Mouse (Mus musculus): ENCODE data around the gene Prkcb. TPM values are rescaled to one million over a fixed set of nuclear protein-coding genes. Genes with fewer than 3 reads are reported as not detected.

Prkcb gene
- polyA plus RNA-seq, 1 experiment from 2014 or later: 8.8 TPM

DNA sequence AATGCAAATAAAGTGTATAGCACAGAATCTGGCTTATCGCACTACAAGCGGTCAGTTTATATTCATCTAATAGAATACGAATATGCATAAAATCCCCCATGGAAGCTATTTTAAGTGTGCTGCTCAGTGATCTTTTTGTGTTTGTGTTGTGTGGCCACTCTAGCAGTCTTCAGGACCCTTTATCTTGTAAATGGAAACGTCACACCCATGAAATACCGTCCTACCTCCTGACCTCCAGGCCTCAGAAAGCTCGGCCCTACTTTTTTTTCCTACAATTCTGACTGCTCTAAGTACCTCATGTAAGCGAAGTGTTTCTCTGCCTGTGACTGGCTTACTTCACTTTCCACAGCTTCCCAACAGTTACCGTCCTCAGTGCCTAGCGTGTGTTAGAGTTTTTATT is 9.0 kb upstream of the Prkcb start:
- 87% methylated on average over 9 of the region's 9 CpGs for WGBS
- Histone ChIP-seq H3K27ac (replicated peaks; ENCODE audit: low read depth, low read length) (no peak overlapping the region), H3K4me1 (ENCODE audit: control insufficient read depth, insufficient read depth, low read length) (no peaks in the 10 kb centered on the region), H3K4me3 (ENCODE audit: low read depth, low read length) (no peak overlapping the region), H3K4me2 (ENCODE audit: low read depth, low read length) (no peak overlapping the region), H3K9ac (ENCODE audit: low read depth, low read length) (no peak overlapping the region), H3K9me3 (ENCODE audit: control insufficient read depth, low read length) (no peaks in the 10 kb centered on the region), H3K27me3 (replicated peaks; ENCODE audit: control insufficient read depth, insufficient read depth, low read length) (no peaks in the 10 kb centered on the region), H3K36me3 (ENCODE audit: control insufficient read depth, insufficient read depth, low read length) (no peaks in the 10 kb centered on the region)
- DNase-seq (ENCODE audit: low spot score): no peak
- ATAC-seq (ENCODE audit: low read depth): no peak

- H3K4me2 ChIP-seq (ENCODE audit: low read depth, low read length): no peak overlapping the region
- no peak overlapping the region for H3K4me3 ChIP-seq (ENCODE audit: low read depth, low read length)
- no peak overlapping the region for H3K9ac ChIP-seq (ENCODE audit: low read depth, low read length)
- no peak overlapping the region for H3K27ac ChIP-seq (replicated peaks; ENCODE audit: low read depth, low read length)
- no peaks in the 10 kb centered on the region for H3K4me1 ChIP-seq (ENCODE audit: control insufficient read depth, insufficient read depth, low read length)
- 72% methylated on average over 2 of the region's 2 CpGs for WGBS
- H3K27me3 ChIP-seq (replicated peaks; ENCODE audit: control insufficient read depth, insufficient read depth, low read length): no peaks in the 10 kb centered on the region
- H3K9me3 ChIP-seq (ENCODE audit: control insufficient read depth, low read length): no peaks in the 10 kb centered on the region
- no peak for DNase-seq (ENCODE audit: low spot score)
- ATAC-seq (ENCODE audit: low read depth): no peak
- H3K36me3 ChIP-seq (ENCODE audit: control insufficient read depth, insufficient read depth, low read length): no peaks in the 10 kb centered on the region
Observed at GRCm38 (mm10) chr7:122280334-122280733, 8.2 kb upstream of the Prkcb start.

DNA sequence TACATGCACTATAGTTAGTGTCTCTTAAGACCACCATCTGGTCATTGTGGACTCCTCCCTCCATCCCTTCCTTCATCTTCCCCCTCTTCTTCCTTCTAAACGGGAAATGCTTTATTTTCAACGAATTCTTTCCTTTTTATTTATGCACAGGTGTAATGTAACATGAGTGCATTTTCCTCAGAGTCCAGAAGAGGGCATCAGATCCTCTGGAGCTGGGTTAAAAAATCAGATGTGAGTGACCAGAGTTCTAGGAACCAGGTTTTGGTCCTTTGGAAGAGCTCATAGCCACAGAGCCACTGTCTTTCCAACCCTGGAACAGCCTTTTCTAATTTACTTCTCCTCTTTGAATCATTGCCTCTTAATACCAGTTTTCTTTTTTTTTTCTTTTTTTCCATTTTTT is 6.0 kb upstream of the Prkcb start:
- Histone ChIP-seq H3K9ac (ENCODE audit: low read depth, low read length) (no peak overlapping the region), H3K4me2 (ENCODE audit: low read depth, low read length) (no peak overlapping the region), H3K27ac (replicated peaks; ENCODE audit: low read depth, low read length) (no peak overlapping the region), H3K4me3 (ENCODE audit: low read depth, low read length) (no peak overlapping the region), H3K9me3 (ENCODE audit: control insufficient read depth, low read length) (no peaks in the 10 kb centered on the region), H3K4me1 (ENCODE audit: control insufficient read depth, insufficient read depth, low read length) (no peaks in the 10 kb centered on the region), H3K36me3 (ENCODE audit: control insufficient read depth, insufficient read depth, low read length) (no peaks in the 10 kb centered on the region), H3K27me3 (replicated peaks; ENCODE audit: control insufficient read depth, insufficient read depth, low read length) (peaks cover 5% of the 10 kb centered on the region; the same call in 1 of the 2 replicates)
- 71% methylated on average over 2 of the region's 2 CpGs for WGBS
- no peak for ATAC-seq (ENCODE audit: low read depth)
- no peak for DNase-seq (ENCODE audit: low spot score)

GRCm38 (mm10) chr7:122287217-122287616 is 1.3 kb upstream of the Prkcb start:
- H3K4me3 ChIP-seq (ENCODE audit: low read depth, low read length): no peak overlapping the region

GRCm38 (mm10) chr7:122289243-122290111 is 926 bp downstream of the Prkcb start:
- Histone ChIP-seq H3K4me2 (ENCODE audit: low read depth, low read length) (peak overlapping the region; percentile 98), H3K27me3 (replicated peaks; ENCODE audit: control insufficient read depth, insufficient read depth, low read length) (peaks cover 39% of the 10 kb centered on the region), H3K36me3 (ENCODE audit: control insufficient read depth, insufficient read depth, low read length) (no peaks in the 10 kb centered on the region), H3K4me3 (ENCODE audit: low read depth, low read length) (peak overlapping the region; percentile 59), H3K9me3 (ENCODE audit: control insufficient read depth, low read length) (no peaks in the 10 kb centered on the region), H3K9ac (ENCODE audit: low read depth, low read length) (peak overlapping the region; percentile 56), H3K27ac (replicated peaks; ENCODE audit: low read depth, low read length) (no peak overlapping the region), H3K4me1 (ENCODE audit: control insufficient read depth, insufficient read depth, low read length) (peaks cover 6% of the 10 kb centered on the region)
- WGBS: under 1% methylated on average over 23 of the region's 66 CpGs
- DNase-seq (ENCODE audit: low spot score): no peak
- ATAC-seq (ENCODE audit: low read depth): peak; percentile 24

More at GRCm38 (mm10) chr7:122287217-122287616, 1.3 kb upstream of the Prkcb start:
- Histone ChIP-seq H3K4me1 (ENCODE audit: control insufficient read depth, insufficient read depth, low read length) (peaks cover 6% of the 10 kb centered on the region), H3K36me3 (ENCODE audit: control insufficient read depth, insufficient read depth, low read length) (no peaks in the 10 kb centered on the region), H3K4me2 (ENCODE audit: low read depth, low read length) (no peak overlapping the region), H3K27ac (replicated peaks; ENCODE audit: low read depth, low read length) (no peak overlapping the region), H3K27me3 (replicated peaks; ENCODE audit: control insufficient read depth, insufficient read depth, low read length) (peaks cover 39% of the 10 kb centered on the region), H3K9me3 (ENCODE audit: control insufficient read depth, low read length) (no peaks in the 10 kb centered on the region), H3K9ac (ENCODE audit: low read depth, low read length) (no peak overlapping the region)
- no peak for DNase-seq (ENCODE audit: low spot score)
- WGBS: 50% methylated on average over 1 of the region's 1 CpGs
- no peak for ATAC-seq (ENCODE audit: low read depth)

DNA sequence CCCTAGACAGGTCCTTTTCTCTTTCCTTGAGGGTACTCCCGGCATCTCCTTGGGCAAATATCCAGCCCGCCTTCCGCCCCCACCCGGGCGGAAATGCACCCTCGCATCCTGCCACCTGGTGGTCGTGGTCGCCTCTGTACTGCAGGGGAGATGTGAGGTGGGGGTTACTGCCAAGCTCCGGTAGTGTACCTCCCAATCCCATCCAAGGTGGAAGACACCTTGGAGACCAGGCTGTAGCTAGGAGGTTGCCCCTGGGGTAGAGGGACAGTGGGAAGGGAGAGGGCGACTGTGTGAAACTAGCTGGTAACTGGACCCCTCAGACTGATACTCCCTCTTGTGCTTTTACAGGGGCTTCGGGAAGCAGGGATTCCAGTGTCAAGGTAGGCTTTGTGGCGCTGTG is 1.6 kb downstream of the Prkcb start:
- no peaks in the 10 kb centered on the region for H3K9me3 ChIP-seq (ENCODE audit: control insufficient read depth, low read length)
- no peaks in the 10 kb centered on the region for H3K36me3 ChIP-seq (ENCODE audit: control insufficient read depth, insufficient read depth, low read length)
- no peak overlapping the region for H3K9ac ChIP-seq (ENCODE audit: low read depth, low read length)
- peak overlapping the region; percentile 98 for H3K4me2 ChIP-seq (ENCODE audit: low read depth, low read length)
- H3K27ac ChIP-seq (replicated peaks; ENCODE audit: low read depth, low read length): no peak overlapping the region
- DNase-seq (ENCODE audit: low spot score): no peak
- ATAC-seq (ENCODE audit: low read depth): no peak
- peaks cover 39% of the 10 kb centered on the region for H3K27me3 ChIP-seq (replicated peaks; ENCODE audit: control insufficient read depth, insufficient read depth, low read length)
- peak overlapping the region; percentile 59 for H3K4me3 ChIP-seq (ENCODE audit: low read depth, low read length)
- peaks cover 6% of the 10 kb centered on the region for H3K4me1 ChIP-seq (ENCODE audit: control insufficient read depth, insufficient read depth, low read length)
- 9% methylated on average over 12 of the region's 12 CpGs for WGBS

DNA sequence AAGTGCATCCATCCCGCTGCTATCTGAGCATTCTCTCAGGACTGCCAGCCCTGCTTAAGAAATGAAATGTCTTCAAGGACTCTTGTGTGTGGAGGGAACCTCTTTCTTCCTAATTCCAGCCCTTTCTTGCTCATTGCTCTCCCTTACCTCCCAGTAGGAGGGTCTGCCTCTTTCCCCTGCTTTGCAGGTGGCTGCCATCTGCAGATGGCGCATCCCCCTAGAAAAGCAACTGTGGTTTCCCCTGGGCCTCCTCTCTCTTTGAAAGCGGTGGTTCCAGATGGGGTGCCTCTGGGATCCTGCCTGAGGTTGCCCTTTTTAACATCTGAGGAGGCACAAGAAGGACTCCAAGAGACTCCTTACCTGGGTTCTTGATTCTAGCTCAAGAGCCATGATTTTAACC is 2.2 kb downstream of the Prkcb start:
- Histone ChIP-seq H3K9ac (ENCODE audit: low read depth, low read length) (no peak overlapping the region), H3K27ac (replicated peaks; ENCODE audit: low read depth, low read length) (no peak overlapping the region), H3K9me3 (ENCODE audit: control insufficient read depth, low read length) (no peaks in the 10 kb centered on the region), H3K4me3 (ENCODE audit: low read depth, low read length) (no peak overlapping the region), H3K36me3 (ENCODE audit: control insufficient read depth, insufficient read depth, low read length) (no peaks in the 10 kb centered on the region), H3K4me1 (ENCODE audit: control insufficient read depth, insufficient read depth, low read length) (peaks cover 6% of the 10 kb centered on the region), H3K27me3 (replicated peaks; ENCODE audit: control insufficient read depth, insufficient read depth, low read length) (peaks cover 39% of the 10 kb centered on the region), H3K4me2 (ENCODE audit: low read depth, low read length) (no peak overlapping the region)
- DNase-seq (ENCODE audit: low spot score) (no peak), ATAC-seq (ENCODE audit: low read depth) (no peak)
- WGBS: 47% methylated on average over 3 of the region's 3 CpGs

GRCm38 (mm10) chr7:122292151-122292550 is 3.6 kb downstream of the Prkcb start:
- Histone ChIP-seq H3K4me2 (ENCODE audit: low read depth, low read length) (no peak overlapping the region), H3K27me3 (replicated peaks; ENCODE audit: control insufficient read depth, insufficient read depth, low read length) (peaks cover 38% of the 10 kb centered on the region), H3K4me1 (ENCODE audit: control insufficient read depth, insufficient read depth, low read length) (peaks cover 6% of the 10 kb centered on the region), H3K36me3 (ENCODE audit: control insufficient read depth, insufficient read depth, low read length) (no peaks in the 10 kb centered on the region), H3K4me3 (ENCODE audit: low read depth, low read length) (no peak overlapping the region), H3K27ac (replicated peaks; ENCODE audit: low read depth, low read length) (no peak overlapping the region), H3K9me3 (ENCODE audit: control insufficient read depth, low read length) (no peaks in the 10 kb centered on the region), H3K9ac (ENCODE audit: low read depth, low read length) (no peak overlapping the region)
- no peak for DNase-seq (ENCODE audit: low spot score)
- WGBS: 43% methylated on average over 7 of the region's 7 CpGs
- no peak for ATAC-seq (ENCODE audit: low read depth)

- Histone ChIP-seq H3K9me3 (ENCODE audit: control insufficient read depth, low read length) (no peaks in the 10 kb centered on the region), H3K9ac (ENCODE audit: low read depth, low read length) (no peak overlapping the region), H3K27ac (replicated peaks; ENCODE audit: low read depth, low read length) (no peak overlapping the region), H3K4me1 (ENCODE audit: control insufficient read depth, insufficient read depth, low read length) (peaks cover 6% of the 10 kb centered on the region), H3K4me3 (ENCODE audit: low read depth, low read length) (no peak overlapping the region), H3K4me2 (ENCODE audit: low read depth, low read length) (no peak overlapping the region), H3K36me3 (ENCODE audit: control insufficient read depth, insufficient read depth, low read length) (no peaks in the 10 kb centered on the region), H3K27me3 (replicated peaks; ENCODE audit: control insufficient read depth, insufficient read depth, low read length) (peaks cover 19% of the 10 kb centered on the region)
- 69% methylated on average over 7 of the region's 7 CpGs for WGBS
- ATAC-seq (ENCODE audit: low read depth) (no peak), DNase-seq (ENCODE audit: low spot score) (no peak)
Observed at GRCm38 (mm10) chr7:122294111-122294510, 5.6 kb downstream of the Prkcb start.
